Mouse (Mus musculus): ENCODE results near the gene Heatr4.
"Not testable (repeated sequence)": the region's sequence is repeated elsewhere in the genome, so short reads cannot be mapped to it uniquely, and the experiment has no call there.

The Heatr4 gene

GRCm38 (mm10) chr12:83984752-83985151 lies at the start of gene Heatr4:
Gene Heatr4, minus strand, starts transcription at chr12:83984852.
- DNase-seq (ENCODE audit: low read depth): no peak

- peak; percentile 84 for DNase-seq (ENCODE audit: low read depth)
Observed at GRCm38 (mm10) chr12:84034108-84034507, 49.5 kb upstream of the Heatr4 start.

- DNase-seq (ENCODE audit: low read depth): peak; percentile 59
Observed at GRCm38 (mm10) chr12:84033302-84033701, 48.6 kb upstream of the Heatr4 start.

GRCm38 (mm10) chr12:84032854-84033253 lies 48.2 kb upstream of the Heatr4 start:
- DNase-seq (ENCODE audit: low read depth): no peak

GRCm38 (mm10) chr12:84030659-84031332 lies 46.1 kb upstream of the Heatr4 start:
- DNase-seq (ENCODE audit: low read depth): peak; percentile 89

- not testable (repeated sequence) for DNase-seq (ENCODE audit: low read depth)
Observed at GRCm38 (mm10) chr12:84029043-84029442, 44.4 kb upstream of the Heatr4 start.

GRCm38 (mm10) chr12:84028328-84028727 lies 43.7 kb upstream of the Heatr4 start:
- DNase-seq (ENCODE audit: low read depth): not testable (repeated sequence)

GRCm38 (mm10) chr12:84025888-84026287 lies 41.2 kb upstream of the Heatr4 start:
- no peak for DNase-seq (ENCODE audit: low read depth)

- peak; percentile 82 for DNase-seq (ENCODE audit: low read depth)
Observed at GRCm38 (mm10) chr12:84023052-84023745, 38.5 kb upstream of the Heatr4 start.

- DNase-seq (ENCODE audit: low read depth): not testable (repeated sequence)
Observed at GRCm38 (mm10) chr12:84022266-84022665, 37.6 kb upstream of the Heatr4 start.

GRCm38 (mm10) chr12:84020528-84020927 lies 35.9 kb upstream of the Heatr4 start:
- peak; percentile 95 for DNase-seq (ENCODE audit: low read depth)

- no peak for DNase-seq (ENCODE audit: low read depth)
Observed at GRCm38 (mm10) chr12:84013701-84014100, 29.0 kb upstream of the Heatr4 start.

GRCm38 (mm10) chr12:84013130-84013529 lies 28.5 kb upstream of the Heatr4 start:
- DNase-seq (ENCODE audit: low read depth): no peak

GRCm38 (mm10) chr12:84011251-84012040 lies 26.8 kb upstream of the Heatr4 start:
- no peak for DNase-seq (ENCODE audit: low read depth)

- no peak for DNase-seq (ENCODE audit: low read depth)
Observed at GRCm38 (mm10) chr12:84010201-84010600, 25.5 kb upstream of the Heatr4 start.

- not testable (repeated sequence) for DNase-seq (ENCODE audit: low read depth)
Observed at GRCm38 (mm10) chr12:84009171-84009965, 24.7 kb upstream of the Heatr4 start, which contains the start of gene Acot1. Gene Acot1, plus strand, starts transcription at chr12:84009490.

GRCm38 (mm10) chr12:84008729-84009128 lies 24.1 kb upstream of the Heatr4 start:
- DNase-seq (ENCODE audit: low read depth): no peak

GRCm38 (mm10) chr12:84008251-84008650 lies 23.6 kb upstream of the Heatr4 start:
- DNase-seq (ENCODE audit: low read depth): no peak

GRCm38 (mm10) chr12:84003866-84004265 lies 19.2 kb upstream of the Heatr4 start:
- DNase-seq (ENCODE audit: low read depth): peak; percentile 74

- DNase-seq (ENCODE audit: low read depth): no peak
Observed at GRCm38 (mm10) chr12:84000418-84000817, 15.8 kb upstream of the Heatr4 start.

GRCm38 (mm10) chr12:83999237-83999636 lies 14.6 kb upstream of the Heatr4 start:
- DNase-seq (ENCODE audit: low read depth): peak; percentile 70
